Mouse (Mus musculus) small intestine, adult 10 weeks (tissue): ENCODE data around the gene Gm7980. TPM values are rescaled to one million over a fixed set of nuclear protein-coding genes. Genes with fewer than 3 reads are reported as not detected.

Source experiments
- polyA plus RNA-seq: library from polyadenylated mRNA; stranded (reverse); fragments of 350-450 nt; fragmentation: Illumina TruSeq; extraction: RNeasy Lipid Tissue Mini Kit (QIAGEN cat#74804); gene quantifications from one replicate; pipeline ENCODE4 v1.2.3, GENCODE M21; 2014; ENCODE audit warnings: low replicate concordance

Gene Gm7980
- not detected for polyA plus RNA-seq

DNA sequence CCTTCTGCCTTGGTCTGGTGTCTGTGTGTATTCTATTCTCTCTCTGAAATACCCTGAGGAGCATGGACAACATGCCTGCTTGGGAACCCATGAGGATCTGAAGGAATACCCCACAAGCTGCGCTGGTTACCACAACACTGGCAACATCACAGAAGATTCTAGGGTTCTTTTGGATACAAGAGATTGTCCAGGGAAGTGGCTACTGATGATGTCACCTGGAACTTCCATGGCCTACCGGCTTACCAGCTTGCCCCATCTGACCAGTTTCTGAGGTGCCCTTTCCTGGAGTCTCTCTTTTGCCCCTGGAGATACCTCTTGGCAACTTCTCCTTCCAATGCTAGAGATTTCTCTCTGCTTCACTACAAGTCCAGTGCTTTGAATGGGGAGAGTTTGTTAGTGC, at the start of gene Gm7980:
Gene Gm7980, minus strand, starts transcription at position 101 of the 400 bp plus-strand sequence.

DNA sequence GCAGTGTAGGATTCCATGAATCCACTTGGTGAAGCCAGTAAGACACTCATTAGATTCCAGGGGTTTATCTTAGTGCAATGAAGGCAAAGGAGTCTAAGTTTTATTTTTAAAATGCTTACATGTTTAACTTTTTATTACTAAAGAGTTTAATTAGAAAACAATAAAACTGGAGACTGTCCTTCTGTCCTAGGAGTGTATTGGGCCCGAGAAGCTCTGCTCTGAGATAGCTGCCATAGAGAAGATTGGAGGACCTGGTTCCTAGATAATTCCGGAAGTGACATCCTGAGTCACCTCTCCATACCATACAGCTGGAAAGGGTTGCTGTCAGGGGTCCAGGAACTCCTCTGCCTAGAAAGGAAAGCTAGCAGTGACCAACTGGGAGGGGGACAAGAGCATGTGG, 36.6 kb upstream of the Gm7980 start, which contains the start of gene 1700024B05Rik:
Gene 1700024B05Rik, plus strand, starts transcription at position 301 of the 400 bp plus-strand sequence.

DNA sequence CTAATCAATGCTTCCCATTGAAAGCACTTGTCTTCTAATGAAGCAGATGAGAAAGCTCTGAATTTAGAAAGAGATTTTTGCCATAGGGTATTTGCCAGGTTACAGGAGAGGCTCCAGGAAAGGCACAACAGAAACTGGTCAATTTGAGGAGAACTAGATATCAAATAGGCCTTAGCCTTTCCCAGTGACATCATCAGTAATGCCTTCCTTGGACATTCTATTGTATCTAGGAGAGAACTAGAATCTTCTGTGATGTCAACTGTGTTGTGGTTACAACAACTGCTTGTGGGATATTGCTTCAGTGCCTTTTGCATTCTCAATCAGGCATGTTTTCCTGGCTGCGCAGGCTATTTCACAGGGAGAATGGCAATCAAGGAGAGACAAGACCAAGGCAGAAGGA, 17.6 kb upstream of the Gm7980 start, which contains the start of gene 1700049E17Rik1:
Gene 1700049E17Rik1, plus strand, starts transcription at position 301 of the 400 bp plus-strand sequence.

Other genes starting within 250 kb of the Gm7980 start
- gene Gm8068, start 205.4 kb downstream of the Gm7980 start, polyA plus RNA-seq, result not detected
- gene Gm7929, start 156.7 kb downstream of the Gm7980 start, polyA plus RNA-seq, result not detected
- gene Gm47189, start 134.8 kb downstream of the Gm7980 start, polyA plus RNA-seq, result not detected
- gene 1700049E17Rik1, start 17.7 kb upstream of the Gm7980 start, polyA plus RNA-seq, result not detected
- gene 1700024B05Rik, start 36.7 kb upstream of the Gm7980 start, polyA plus RNA-seq, result not detected
- gene Gm6401, start 60.6 kb upstream of the Gm7980 start, polyA plus RNA-seq, result not detected
- not detected for gene Gm3543, start 76.0 kb upstream of the Gm7980 start, polyA plus RNA-seq
- not detected for gene Gm7951, start 210.1 kb upstream of the Gm7980 start, polyA plus RNA-seq